Mouse (Mus musculus) heart, adult 8-10 months (tissue): Measurements from ENCODE around the gene Arhgap23. TPM values are rescaled to one million over a fixed set of nuclear protein-coding genes. Genes with fewer than 3 reads are reported as not detected.

Experiments
- DNase-seq: peaks from one replicate; pipeline ENCODE4 v3.0.0; 2022; ENCODE audit warnings: low spot score
- total RNA-seq, 4 experiments: library from RNA; stranded (reverse); gene quantifications; 2 replicates each; pipeline ENCODE4 v1.2.4; 2022

Arhgap23 gene
- total RNA-seq, 4 experiments from 2014 or later, result 13.3 to 14.9 (median 14.0) TPM

- DNase-seq, result peak; percentile 84
Measured at GRCm38 (mm10) chr11:97531381-97532260, 116.3 kb downstream of the Arhgap23 start.

GRCm38 (mm10) chr11:97532354-97532753 is 117.0 kb downstream of the Arhgap23 start:
- DNase-seq, result no peak

GRCm38 (mm10) chr11:97532950-97533582 is 117.7 kb downstream of the Arhgap23 start:
- no peak for DNase-seq

GRCm38 (mm10) chr11:97533653-97534052 is 118.3 kb downstream of the Arhgap23 start:
- no peak for DNase-seq

GRCm38 (mm10) chr11:97534442-97535307 is 119.3 kb downstream of the Arhgap23 start:
- no peak for DNase-seq

- no peak for DNase-seq
Measured at GRCm38 (mm10) chr11:97535308-97535630, 119.9 kb downstream of the Arhgap23 start.

GRCm38 (mm10) chr11:97535660-97536059 is 120.3 kb downstream of the Arhgap23 start:
- no peak for DNase-seq

- DNase-seq, result no peak
Measured at GRCm38 (mm10) chr11:97536083-97536747, 120.9 kb downstream of the Arhgap23 start.

GRCm38 (mm10) chr11:97536835-97537579 is 121.7 kb downstream of the Arhgap23 start:
- DNase-seq, result no peak

GRCm38 (mm10) chr11:97537580-97538089 is 122.3 kb downstream of the Arhgap23 start:
- no peak for DNase-seq

GRCm38 (mm10) chr11:97539622-97540021 is 124.3 kb downstream of the Arhgap23 start:
- no peak for DNase-seq

- no peak for DNase-seq
Measured at GRCm38 (mm10) chr11:97540136-97540535, 124.8 kb downstream of the Arhgap23 start.

GRCm38 (mm10) chr11:97540604-97541003 is 125.3 kb downstream of the Arhgap23 start:
- DNase-seq, result no peak

GRCm38 (mm10) chr11:97542171-97543150 is 127.1 kb downstream of the Arhgap23 start:
- no peak for DNase-seq

GRCm38 (mm10) chr11:97543181-97543733 is 127.9 kb downstream of the Arhgap23 start:
- DNase-seq, result peak; percentile 11

GRCm38 (mm10) chr11:97543883-97544282 is 128.6 kb downstream of the Arhgap23 start:
- DNase-seq, result no peak

- DNase-seq, result no peak
Measured at GRCm38 (mm10) chr11:97545808-97546560, 130.7 kb downstream of the Arhgap23 start.

- DNase-seq, result no peak
Measured at GRCm38 (mm10) chr11:97546804-97547411, 131.6 kb downstream of the Arhgap23 start.
